Mouse (Mus musculus) layer of hippocampus, adult 9-11 months (tissue): ENCODE measurements around the gene Gm20388.

Experiments
- DNase-seq: peaks from one replicate; pipeline ENCODE4 v3.0.0; 2022

Gm20388 gene

DNA sequence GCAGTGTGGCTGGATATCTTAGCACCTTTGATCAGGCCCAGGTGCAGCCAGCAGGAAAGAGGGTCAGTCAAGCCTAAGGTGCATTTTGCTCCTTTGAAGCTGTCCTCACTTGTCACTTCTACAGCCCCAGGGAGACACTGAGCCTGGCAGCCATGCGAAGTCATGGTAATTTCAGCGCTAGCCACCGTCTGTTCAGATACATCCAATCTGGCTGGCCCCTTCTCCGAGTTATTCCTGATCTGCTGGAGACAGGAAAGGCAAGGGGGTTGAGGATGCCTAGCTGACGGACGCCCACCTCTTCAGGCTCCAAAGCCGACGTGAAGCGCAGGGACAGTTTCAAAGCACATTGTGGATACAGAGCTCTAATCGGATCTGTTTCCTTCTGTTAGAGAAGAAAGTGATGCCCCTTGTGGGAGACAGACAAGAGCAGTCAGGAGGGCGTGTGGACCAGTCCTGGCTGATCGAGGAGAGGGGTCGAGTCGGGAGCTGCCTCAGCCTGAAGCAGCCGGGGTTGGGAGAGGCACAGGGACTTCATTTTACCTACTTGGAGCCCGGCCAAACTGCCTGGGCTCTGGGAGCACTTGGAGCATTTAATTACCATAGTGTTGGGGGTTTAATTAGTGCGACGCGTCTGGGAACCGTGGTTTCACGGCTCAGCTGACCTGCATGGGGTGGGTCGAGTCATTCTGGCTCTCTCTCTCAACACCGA lies 2613.2 kb downstream of the Gm20388 start:
- DNase-seq = no peak

DNA sequence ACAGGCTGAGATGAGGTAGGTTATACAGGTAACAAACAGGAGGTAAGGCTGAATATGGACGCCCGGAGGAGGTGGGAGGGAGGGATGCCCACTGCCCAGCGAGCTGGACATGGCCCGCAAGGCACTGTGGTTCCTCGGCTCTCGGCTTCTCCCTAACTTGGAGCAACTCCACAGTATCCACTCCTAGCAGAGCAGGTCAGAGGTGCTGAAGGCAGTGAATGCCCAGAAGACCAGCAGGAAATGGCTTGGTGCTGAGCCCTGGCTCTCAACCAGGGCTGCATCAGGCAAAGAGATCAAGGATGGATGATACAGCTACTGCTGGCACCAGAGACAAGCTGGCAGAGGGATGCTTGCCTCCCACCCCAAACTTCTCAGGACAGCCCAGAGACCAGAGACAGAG lies 2613.9 kb downstream of the Gm20388 start:
- no peak for DNase-seq

DNA sequence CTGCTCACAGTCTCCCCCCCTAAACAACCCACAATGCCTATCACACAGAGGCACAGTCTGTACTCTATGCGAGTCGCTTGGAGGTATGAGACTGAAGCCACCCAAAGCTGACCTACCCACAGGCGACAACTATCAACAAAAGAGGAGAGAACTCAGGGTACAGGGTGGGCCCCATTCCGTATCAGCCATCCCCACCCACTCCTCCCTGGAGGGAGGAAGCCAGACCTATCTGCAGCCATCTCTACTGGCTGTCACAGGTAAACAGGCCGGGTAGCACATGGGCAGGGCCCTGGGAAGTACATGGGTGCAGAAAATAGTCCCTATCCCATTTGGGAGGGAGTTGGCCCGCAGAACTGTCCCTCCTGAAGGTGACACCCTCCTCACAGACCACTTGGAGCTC lies 2614.4 kb downstream of the Gm20388 start:
- no peak for DNase-seq

DNA sequence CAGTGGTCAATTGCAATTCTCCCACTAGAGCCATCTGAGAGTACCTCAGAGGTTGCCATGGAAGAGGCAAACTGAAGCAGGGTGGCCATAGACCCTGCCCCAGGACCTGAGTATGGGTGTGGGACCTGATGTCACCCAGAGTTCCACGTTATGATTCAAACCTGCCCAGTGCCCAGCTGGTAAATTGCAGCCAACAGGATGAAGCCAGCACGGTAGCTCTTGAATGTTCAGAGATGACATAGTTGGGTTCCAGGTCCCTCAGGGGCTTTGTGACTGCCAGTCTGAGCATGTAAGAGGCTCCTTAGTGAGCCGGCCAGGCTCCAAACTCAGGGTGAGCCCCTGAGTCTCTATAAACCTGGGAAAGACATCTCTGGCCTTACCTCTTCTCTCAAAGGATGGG lies 2615.4 kb downstream of the Gm20388 start:
- no peak for DNase-seq

DNA sequence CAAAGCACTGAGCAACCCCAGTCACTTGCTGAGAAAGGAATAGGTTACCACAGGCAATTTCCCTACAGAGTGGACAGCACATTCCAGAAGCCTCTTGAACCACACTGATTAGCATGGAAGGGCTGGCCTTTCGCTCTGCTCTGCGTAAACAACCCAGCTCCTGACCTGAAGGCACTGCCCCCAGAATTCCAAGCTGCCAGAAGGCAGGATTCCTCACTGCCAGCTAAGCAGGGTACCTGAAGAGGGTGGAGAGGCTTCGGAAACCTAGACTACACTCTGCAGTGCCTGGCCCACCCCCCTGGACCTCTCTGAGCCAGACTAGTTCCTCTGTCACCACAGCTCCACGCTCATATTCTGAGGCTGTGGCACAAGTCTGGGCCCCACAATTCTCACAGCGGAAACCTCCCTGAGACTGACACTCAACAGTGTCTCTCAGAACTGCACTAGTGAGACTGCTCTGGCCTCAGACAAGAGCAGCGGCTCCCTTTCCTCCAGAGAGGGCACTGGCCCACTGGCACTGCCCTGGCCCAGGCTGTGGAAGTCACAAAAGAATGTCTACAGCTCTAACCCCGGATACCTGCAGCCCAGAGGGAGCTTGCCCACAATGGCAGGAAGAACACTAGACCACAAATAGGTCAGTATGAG lies 2616.0 kb downstream of the Gm20388 start:
- no peak for DNase-seq

GRCm38 (mm10) chr8:122527937-122528336 lies 2617.3 kb downstream of the Gm20388 start:
- DNase-seq = no peak

DNA sequence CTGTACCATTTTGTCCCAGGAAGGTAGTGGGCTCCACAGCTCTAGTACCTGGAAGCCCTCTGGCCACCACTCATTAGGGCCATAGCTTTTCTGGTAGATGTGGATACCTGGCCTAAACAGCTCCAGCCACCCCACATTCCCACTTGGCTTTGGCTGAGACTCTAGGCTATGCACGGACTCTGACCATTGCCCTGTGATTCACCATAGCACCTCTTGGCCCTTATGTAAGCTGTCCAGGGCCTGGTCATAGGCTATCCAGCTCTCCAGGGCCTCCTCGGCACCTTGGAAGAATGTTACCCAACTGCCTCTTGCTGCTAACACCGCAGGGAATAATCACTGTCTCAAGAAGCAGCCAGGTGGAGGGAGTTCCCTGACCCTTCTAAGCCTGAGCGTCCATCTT lies 2618.5 kb downstream of the Gm20388 start:
- DNase-seq = no peak

DNA sequence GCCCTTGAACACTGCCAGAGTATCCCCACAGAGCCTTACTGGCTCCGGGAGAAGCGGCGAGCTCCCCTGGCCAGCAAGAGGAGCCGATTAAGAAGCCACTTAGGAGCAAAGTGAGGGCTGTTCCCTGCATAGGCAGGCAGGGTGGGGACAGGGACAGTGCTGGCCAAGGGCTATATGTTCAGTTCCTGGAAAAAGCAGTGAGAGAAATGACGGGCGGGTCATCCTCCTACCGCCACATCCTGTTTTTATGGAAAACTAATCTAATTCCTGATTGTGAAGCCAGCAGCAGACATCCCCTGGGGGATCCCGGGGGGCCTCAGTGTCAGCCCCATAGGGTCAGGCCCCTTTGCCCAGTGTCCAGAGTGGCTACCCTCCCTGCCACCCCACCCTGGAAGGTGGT lies 2620.7 kb downstream of the Gm20388 start:
- DNase-seq = no peak

DNA sequence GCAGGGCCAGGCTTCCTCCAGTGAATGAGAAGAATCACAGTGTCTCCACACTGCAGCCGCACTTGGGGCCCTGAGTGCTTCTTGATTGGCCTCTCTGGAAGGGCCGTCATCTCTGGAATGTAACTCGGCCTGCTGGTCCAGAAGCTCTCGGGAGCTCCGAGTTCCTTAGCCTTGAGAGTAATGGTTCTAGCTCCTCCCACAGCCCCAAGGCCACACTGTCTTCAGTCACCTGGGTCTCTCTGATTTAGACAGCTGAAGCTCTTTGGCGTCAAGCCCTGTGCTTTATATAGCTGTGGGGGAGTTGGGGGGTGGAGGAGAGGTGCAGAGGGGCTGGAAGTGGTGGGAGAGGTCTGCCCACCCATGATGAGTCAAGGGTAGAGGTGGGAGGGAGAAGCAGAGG lies 2626.4 kb downstream of the Gm20388 start:
- no peak for DNase-seq

- no peak for DNase-seq
These were observed 2627.2 kb downstream of the Gm20388 start for GRCm38 (mm10) chr8:122537812-122538211.

DNA sequence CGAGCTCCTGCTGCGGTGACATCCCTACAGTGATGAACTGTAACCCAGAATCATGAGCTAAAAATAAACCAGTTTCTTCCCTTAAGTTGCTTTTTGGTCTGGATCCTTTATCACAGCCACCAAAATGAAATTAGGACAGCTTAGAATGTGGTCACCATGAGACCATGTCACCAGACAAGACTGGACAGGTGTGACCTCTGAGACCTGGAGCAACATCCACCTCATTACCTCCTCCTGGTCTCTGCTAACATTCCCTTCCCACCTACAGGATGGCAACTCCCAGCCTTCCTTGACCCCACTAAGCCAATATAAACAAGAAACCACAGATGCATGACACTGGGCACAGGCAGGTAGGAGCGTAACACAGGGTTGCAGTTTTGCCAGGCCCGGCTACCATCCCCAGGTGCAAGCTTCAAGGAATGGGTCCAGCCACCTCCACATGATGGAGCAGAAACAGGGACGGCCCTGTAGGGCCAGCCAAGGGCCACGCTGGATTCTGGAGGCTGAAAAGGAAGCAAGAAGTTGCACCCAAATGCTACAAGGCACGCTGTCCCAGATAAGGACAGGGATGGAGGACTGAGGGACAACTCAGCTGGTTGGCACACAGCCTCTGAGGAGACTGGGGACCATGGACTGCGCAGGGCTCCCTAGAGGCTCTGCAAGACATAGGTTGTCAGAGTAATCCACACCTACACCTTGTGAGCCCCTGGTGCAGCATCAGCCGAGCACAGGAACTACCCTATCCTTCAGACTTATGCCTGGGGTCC lies 2627.9 kb downstream of the Gm20388 start:
- DNase-seq = no peak

- DNase-seq = no peak
These were observed 2633.5 kb downstream of the Gm20388 start for GRCm38 (mm10) chr8:122544138-122544537.

DNA sequence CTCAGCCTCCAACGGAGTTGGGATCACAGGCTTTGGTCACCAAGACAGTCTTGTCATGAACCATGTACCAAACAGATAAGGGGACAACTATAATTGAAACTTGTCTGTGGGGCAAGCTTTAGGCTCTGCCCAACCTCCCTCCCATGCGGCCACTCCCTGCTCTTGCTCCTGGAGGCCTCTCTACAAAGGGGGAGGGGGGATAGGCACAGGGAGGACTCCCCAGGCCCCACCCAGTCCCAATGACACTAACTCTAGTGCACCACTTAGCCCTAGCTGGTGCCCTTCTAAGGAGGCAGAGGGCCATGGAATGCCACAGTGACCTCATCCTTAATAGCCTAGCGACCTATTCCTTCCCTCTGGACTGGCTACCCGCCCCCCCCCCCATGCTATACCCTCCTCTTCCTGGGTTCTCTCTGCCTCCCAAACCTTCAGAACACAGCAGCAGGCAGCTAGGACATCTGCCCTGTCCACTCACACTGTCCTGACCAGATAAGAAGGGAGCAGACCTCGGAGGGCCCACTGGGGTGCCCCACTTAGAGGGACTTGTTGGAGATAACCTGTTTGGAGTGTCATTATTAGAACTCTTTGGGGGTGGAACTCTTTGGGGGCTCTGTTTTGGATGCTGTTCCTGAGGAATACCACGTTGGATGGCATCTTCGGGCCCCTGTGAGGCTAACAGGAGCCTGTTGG lies 2635.6 kb downstream of the Gm20388 start:
- no peak for DNase-seq

DNA sequence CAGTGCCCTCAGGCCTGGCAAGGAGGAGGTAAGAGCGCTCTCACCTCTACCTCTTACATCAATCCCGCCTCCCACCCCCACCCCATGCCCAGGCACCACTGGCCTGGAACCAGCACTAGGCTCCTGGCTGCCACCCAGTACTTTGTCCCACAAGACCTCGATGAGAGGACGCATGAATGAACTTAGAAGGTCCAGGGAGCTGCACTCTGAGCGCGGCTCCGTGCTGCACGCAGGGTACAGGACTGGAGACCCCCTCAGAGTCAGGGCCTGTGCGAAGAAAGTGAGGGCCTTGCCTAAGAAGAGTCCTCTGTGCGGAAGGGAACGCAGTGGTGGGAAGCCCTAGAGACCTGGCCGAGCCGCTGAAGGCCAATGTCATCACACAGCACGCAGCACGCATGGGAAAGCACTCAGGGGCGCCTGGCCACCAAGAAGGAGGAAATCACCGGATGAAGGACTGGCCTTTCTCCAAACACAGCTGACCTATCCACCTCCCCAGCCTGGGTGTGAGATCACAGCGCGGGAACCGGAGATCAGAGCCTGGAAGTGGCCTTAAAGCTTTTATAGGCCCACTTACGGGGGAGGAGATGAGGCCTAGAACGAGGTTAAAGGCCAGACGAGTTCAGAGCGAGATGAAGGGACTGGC lies 2636.3 kb downstream of the Gm20388 start:
- no peak for DNase-seq

DNA sequence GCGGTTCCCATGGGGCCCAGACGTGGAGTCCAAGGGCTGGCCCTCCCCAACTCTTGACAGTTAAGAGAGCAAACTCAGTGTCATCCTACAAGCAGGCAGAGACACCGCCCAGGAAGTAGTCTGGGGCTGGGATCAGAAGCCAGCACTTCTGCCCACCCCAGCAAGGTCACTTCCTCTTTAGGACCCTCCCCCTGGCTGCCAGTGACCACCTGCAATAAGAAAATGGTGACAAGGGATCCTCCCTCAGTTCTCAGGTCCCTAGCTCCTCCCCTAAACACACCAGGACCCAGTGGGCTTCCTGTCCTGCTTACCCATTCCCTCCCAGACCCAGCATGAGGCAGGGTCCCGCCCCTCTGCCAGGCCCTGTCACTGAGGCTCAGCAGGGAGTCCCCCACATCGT lies 2637.2 kb downstream of the Gm20388 start:
- peak; percentile 61 for DNase-seq

DNA sequence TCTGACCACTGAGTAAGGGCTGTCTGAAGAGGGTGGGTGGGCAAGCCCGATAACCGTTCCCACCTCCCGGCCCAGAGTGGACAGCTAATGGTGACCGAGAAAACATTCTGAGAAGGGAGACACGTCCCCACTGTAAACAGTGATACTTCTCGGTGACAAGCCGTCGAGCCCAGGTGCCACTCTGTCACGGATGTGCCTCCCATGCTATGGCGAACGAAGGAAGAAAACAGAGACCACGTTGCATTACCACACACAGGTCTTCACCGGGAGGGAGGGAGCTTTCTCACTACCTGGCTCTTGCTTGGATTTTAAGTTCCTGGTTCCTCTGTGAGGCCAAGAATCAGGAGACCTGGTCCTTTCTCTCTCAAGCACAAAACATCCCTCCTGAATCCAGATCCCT lies 2637.7 kb downstream of the Gm20388 start:
- DNase-seq = no peak

GRCm38 (mm10) chr8:122548891-122549439 lies 2638.3 kb downstream of the Gm20388 start:
- DNase-seq = no peak

- no peak for DNase-seq
These were observed 2639.8 kb downstream of the Gm20388 start for GRCm38 (mm10) chr8:122550234-122550994.

DNA sequence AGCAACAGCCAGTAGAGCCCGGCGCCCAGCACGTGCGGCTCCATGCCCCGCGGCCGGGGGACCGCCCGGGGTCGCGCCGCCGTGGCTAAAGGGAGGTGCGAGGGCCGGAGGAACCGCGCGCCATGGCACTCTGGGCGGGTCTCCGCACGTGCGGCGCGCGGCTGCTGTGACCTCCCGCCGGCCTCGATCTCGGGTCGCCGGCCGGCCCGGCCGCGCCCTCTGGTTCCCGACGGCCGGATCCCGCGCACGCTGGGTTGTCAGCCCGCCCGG lies 2640.3 kb downstream of the Gm20388 start:
- DNase-seq = no peak

- DNase-seq = peak; percentile 75
These were observed 2640.8 kb downstream of the Gm20388 start, which contains the start of gene Piezo1 for GRCm38 (mm10) chr8:122551265-122552051. Piezo1 (minus strand) TSS chr8:122551329.

- peak; percentile 83 for DNase-seq
These were observed 2644.1 kb downstream of the Gm20388 start for GRCm38 (mm10) chr8:122554786-122555185.
